Mouse (Mus musculus): ENCODE results near the gene Ptk7. TPM values are rescaled to one million over a fixed set of nuclear protein-coding genes. Genes with fewer than 3 reads are reported as not detected.

The Ptk7 gene
- total and polyA plus RNA-seq, 2 experiments from 2014 or later = 17.2 to 57.9 TPM

DNA sequence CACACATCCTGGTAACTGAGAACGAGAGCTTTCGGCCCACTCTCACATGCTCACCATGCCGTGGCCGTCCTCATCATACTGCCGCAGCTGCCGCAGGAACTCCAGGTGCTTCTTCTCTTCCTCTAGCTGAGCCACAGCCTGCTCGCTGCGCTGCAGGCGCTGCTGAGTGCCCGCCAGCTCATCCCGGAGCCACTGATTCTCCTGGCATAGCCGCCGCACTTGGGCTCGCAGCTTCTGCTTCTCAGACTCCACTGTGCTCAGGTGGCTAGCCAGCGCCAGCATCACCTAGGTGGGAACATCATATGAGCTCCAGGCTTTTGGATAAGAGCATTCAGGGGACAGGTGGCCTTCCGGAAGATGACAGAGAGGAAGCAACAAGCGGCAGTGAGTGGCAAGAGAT lies 12.8 kb upstream of the Ptk7 start:
- no peak overlapping the region for H3K4me3 ChIP-seq (ENCODE audit: low read depth, low read length)
- no peak overlapping the region for H3K27ac ChIP-seq (ENCODE audit: low read depth)
- H3K36me3 ChIP-seq (replicated peaks; ENCODE audit: control insufficient read depth, insufficient read depth, low read length) = peaks cover 47% of the 10 kb centered on the region
- no peak overlapping the region for H3K4me2 ChIP-seq (ENCODE audit: low read depth, low read length)
- no peak for TF ChIP-seq EP300 (IDR thresholded peaks at IDR 0.05; ENCODE audit: low read depth)
- no peak for TF ChIP-seq CTCF (IDR thresholded peaks at IDR 0.05; ENCODE audit: low read depth)
- H3K9me3 ChIP-seq (replicated peaks; ENCODE audit: control insufficient read depth, low read length) = no peaks in the 10 kb centered on the region
- H3K27me3 ChIP-seq (ENCODE audit: control insufficient read depth, insufficient read depth, low read length) = no peaks in the 10 kb centered on the region
- ATAC-seq (ENCODE audit: insufficient read depth, low read depth) = no peak
- WGBS = 87% methylated on average over 17 of the region's 17 CpGs
- no peak for DNase-seq (ENCODE audit: low spot score)
- peaks cover 12% of the 10 kb centered on the region for H3K4me1 ChIP-seq (ENCODE audit: control insufficient read depth, insufficient read depth)
- no peak overlapping the region for H3K9ac ChIP-seq (replicated peaks; ENCODE audit: low read depth, low read length)

DNA sequence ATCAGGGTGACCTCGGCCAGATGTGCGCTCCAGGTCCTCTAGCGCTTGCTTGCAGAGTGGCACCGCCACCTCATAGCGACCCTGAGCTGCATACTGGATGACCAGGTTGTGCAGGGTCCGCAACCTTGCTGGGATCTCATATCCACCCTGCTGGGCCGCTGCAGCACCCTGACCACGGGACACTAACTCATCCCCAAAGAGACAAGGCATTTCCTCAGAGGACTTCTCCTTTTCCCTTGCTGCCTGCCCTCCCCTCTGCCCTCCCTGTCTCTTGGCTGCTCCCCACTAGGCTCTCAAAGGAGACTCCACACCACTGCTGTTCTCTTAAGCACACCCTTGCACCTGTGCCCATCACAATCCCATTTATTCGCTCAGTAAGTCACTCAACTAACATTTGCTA lies 10.6 kb upstream of the Ptk7 start:
- H3K9ac ChIP-seq (replicated peaks; ENCODE audit: low read depth, low read length) = no peak overlapping the region
- TF ChIP-seq EP300 (IDR thresholded peaks at IDR 0.05; ENCODE audit: low read depth) = no peak
- no peak for TF ChIP-seq CTCF (IDR thresholded peaks at IDR 0.05; ENCODE audit: low read depth)
- no peaks in the 10 kb centered on the region for H3K27me3 ChIP-seq (ENCODE audit: control insufficient read depth, insufficient read depth, low read length)
- no peak for DNase-seq (ENCODE audit: low spot score)
- H3K4me3 ChIP-seq (ENCODE audit: low read depth, low read length) = no peak overlapping the region
- WGBS = 75% methylated on average over 9 of the region's 9 CpGs
- ATAC-seq (ENCODE audit: insufficient read depth, low read depth) = no peak
- peaks cover 5% of the 10 kb centered on the region; the same call in 1 of the 2 replicates for H3K4me1 ChIP-seq (ENCODE audit: control insufficient read depth, insufficient read depth)
- H3K36me3 ChIP-seq (replicated peaks; ENCODE audit: control insufficient read depth, insufficient read depth, low read length) = peaks cover 54% of the 10 kb centered on the region
- no peak overlapping the region for H3K4me2 ChIP-seq (ENCODE audit: low read depth, low read length)
- no peaks in the 10 kb centered on the region for H3K9me3 ChIP-seq (replicated peaks; ENCODE audit: control insufficient read depth, low read length)
- no peak overlapping the region for H3K27ac ChIP-seq (ENCODE audit: low read depth)

DNA sequence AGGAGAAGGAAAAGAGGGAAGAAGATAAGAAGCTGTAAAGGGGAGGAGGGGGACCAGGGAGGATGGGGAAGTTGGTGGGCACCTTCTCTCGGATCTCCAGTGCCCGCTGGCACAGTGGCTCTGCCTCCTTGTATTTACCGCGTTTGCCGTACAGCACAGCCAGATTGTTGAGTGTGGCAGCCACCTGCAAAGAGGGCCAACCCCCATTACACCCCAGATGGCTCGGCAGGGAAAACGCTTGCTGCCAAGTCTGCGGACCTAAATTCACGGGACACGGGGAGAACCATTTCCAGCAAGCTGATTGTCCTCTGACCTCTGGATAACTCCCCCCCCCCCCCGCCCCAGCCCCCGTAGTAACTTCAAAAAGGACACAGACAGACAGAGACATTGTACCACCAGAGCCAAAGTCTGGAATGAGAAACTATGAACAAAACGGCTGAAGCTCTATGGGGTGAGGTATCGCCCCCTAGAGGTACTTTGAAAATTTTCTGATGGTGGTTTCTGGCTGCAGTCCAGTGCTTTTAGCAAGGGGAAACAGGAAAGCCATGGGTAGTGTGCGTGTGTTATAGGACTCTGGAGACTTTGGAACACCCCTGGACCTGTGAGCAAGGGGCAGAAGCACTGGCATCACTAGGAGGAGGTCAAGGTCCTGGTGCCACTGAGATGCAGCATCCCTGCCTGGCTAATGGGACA lies 7.7 kb upstream of the Ptk7 start:
- DNase-seq (ENCODE audit: low spot score) = peak; percentile 77
- H3K4me1 ChIP-seq (ENCODE audit: control insufficient read depth, insufficient read depth) = no peaks in the 10 kb centered on the region
- H3K9ac ChIP-seq (replicated peaks; ENCODE audit: low read depth, low read length) = no peak overlapping the region
- no peak overlapping the region for H3K4me3 ChIP-seq (ENCODE audit: low read depth, low read length)
- 22% methylated on average over 15 of the region's 15 CpGs for WGBS
- peak overlapping the region; percentile 35; the same call in 1 of the 2 replicates for H3K4me2 ChIP-seq (ENCODE audit: low read depth, low read length)
- H3K36me3 ChIP-seq (replicated peaks; ENCODE audit: control insufficient read depth, insufficient read depth, low read length) = peaks cover 55% of the 10 kb centered on the region
- no peaks in the 10 kb centered on the region for H3K27me3 ChIP-seq (ENCODE audit: control insufficient read depth, insufficient read depth, low read length)
- no peaks in the 10 kb centered on the region for H3K9me3 ChIP-seq (replicated peaks; ENCODE audit: control insufficient read depth, low read length)
- ATAC-seq (ENCODE audit: insufficient read depth, low read depth) = peak; percentile 49
- no peak overlapping the region for H3K27ac ChIP-seq (ENCODE audit: low read depth)
- TF ChIP-seq EP300 (IDR thresholded peaks at IDR 0.05; ENCODE audit: low read depth) (no peak), CTCF (IDR thresholded peaks at IDR 0.05; ENCODE audit: low read depth) (peak; percentile 75)

GRCm38 (mm10) chr17:46629685-46630441 lies 559 bp upstream of the Ptk7 start:
- H3K4me3 ChIP-seq (ENCODE audit: low read depth, low read length) = peak overlapping the region; percentile 81
- peaks cover 20% of the 10 kb centered on the region for H3K4me1 ChIP-seq (ENCODE audit: control insufficient read depth, insufficient read depth)
- DNase-seq (ENCODE audit: low spot score) = peak; percentile 53
- peak overlapping the region; percentile 78 for H3K27ac ChIP-seq (ENCODE audit: low read depth)
- no peaks in the 10 kb centered on the region for H3K27me3 ChIP-seq (ENCODE audit: control insufficient read depth, insufficient read depth, low read length)
- WGBS = 17% methylated on average over 12 of the region's 12 CpGs
- peak; percentile 61 for ATAC-seq (ENCODE audit: insufficient read depth, low read depth)
- H3K9me3 ChIP-seq (replicated peaks; ENCODE audit: control insufficient read depth, low read length) = no peaks in the 10 kb centered on the region
- no peak for TF ChIP-seq EP300 (IDR thresholded peaks at IDR 0.05; ENCODE audit: low read depth)
- TF ChIP-seq CTCF (IDR thresholded peaks at IDR 0.05; ENCODE audit: low read depth) = no peak
- H3K36me3 ChIP-seq (replicated peaks; ENCODE audit: control insufficient read depth, insufficient read depth, low read length) = peaks cover 25% of the 10 kb centered on the region
- H3K4me2 ChIP-seq (ENCODE audit: low read depth, low read length) = peak overlapping the region; percentile 76
- peak overlapping the region; percentile 64 for H3K9ac ChIP-seq (replicated peaks; ENCODE audit: low read depth, low read length)

DNA sequence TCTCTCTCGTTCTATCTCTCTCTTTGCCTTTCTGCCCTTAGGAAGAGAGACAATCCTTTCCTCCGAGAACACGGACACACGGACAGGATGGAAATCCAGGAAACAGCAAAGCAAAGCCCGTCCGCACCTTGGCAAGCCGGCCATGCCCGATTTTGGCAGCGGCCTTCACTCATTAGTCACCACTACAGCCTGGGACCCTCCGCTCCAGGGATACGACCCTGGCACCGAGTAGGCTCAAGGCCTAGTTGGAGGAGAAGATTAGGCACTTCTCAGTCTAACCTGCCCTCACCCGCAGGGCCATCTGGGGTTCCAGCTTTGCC lies 873 bp downstream of the Ptk7 start:
- peak overlapping the region; percentile 76 for H3K4me2 ChIP-seq (ENCODE audit: low read depth, low read length)
- TF ChIP-seq EP300 (IDR thresholded peaks at IDR 0.05; ENCODE audit: low read depth) (no peak), CTCF (IDR thresholded peaks at IDR 0.05; ENCODE audit: low read depth) (no peak)
- DNase-seq (ENCODE audit: low spot score) (peak; percentile 22), ATAC-seq (ENCODE audit: insufficient read depth, low read depth) (peak; percentile 4; the same call in 1 of the 2 replicates)
- no peaks in the 10 kb centered on the region for H3K27me3 ChIP-seq (ENCODE audit: control insufficient read depth, insufficient read depth, low read length)
- peak overlapping the region; percentile 64 for H3K9ac ChIP-seq (replicated peaks; ENCODE audit: low read depth, low read length)
- peaks cover 34% of the 10 kb centered on the region for H3K4me1 ChIP-seq (ENCODE audit: control insufficient read depth, insufficient read depth)
- peak overlapping the region; percentile 78 for H3K27ac ChIP-seq (ENCODE audit: low read depth)
- peaks cover 18% of the 10 kb centered on the region for H3K36me3 ChIP-seq (replicated peaks; ENCODE audit: control insufficient read depth, insufficient read depth, low read length)
- H3K9me3 ChIP-seq (replicated peaks; ENCODE audit: control insufficient read depth, low read length) = no peaks in the 10 kb centered on the region
- WGBS = under 1% methylated on average over 13 of the region's 13 CpGs
- peak overlapping the region; percentile 81 for H3K4me3 ChIP-seq (ENCODE audit: low read depth, low read length)

All from heart, postnatal 0 days (tissue).